In genomic region chr5:101288358-101288757, GRCm38 (mm10) we compare ENCODE assay signal across 9 mouse cellular contexts.
DNase-seq lines count a peak whose midpoint lies in the region; ATAC-seq and TF ChIP-seq lines count a peak whose summit lies in the region.
"Had no signal": no experiment of that assay in that cellular context is flagged by ENCODE, and none has a peak within 500 bp of the region (broad histone marks: within the 10 kb centered on the region; RNA-seq: fewer than 3 reads in every experiment).

No protein-coding gene starts in this region.

- TF ChIP-seq CTCF in lung, embryonic 14.5 days (IDR thresholded peaks at IDR 0.05; ENCODE audit: low read depth), result peak; percentile 62
- TF ChIP-seq CTCF in midbrain, postnatal 0 days (IDR thresholded peaks at IDR 0.05), result peak; percentile 44

- no peaks in the 10 kb centered on the region for H3K36me3 ChIP-seq in lung, embryonic 14.5 days (ENCODE audit: insufficient read depth)
- H3K36me3 ChIP-seq in midbrain, postnatal 0 days (ENCODE audit: insufficient read depth, low read length), result no peaks in the 10 kb centered on the region
- H3K36me3 ChIP-seq: liver, embryonic 13.5 days had no signal

- no peak overlapping the region for H3K4me2 ChIP-seq in lung, embryonic 14.5 days
- H3K4me2 ChIP-seq in midbrain, postnatal 0 days (ENCODE audit: low read depth, low read length, poor library complexity, severe bottlenecking), result no peak overlapping the region
- H3K4me2 ChIP-seq: liver, embryonic 13.5 days had no signal

- no peak for ATAC-seq in lung, embryonic 14.5 days (ENCODE audit: insufficient read depth)
- no peak for ATAC-seq in midbrain, postnatal 0 days (ENCODE audit: low FRiP score)
- ATAC-seq in erythroblast, adult 5-6 weeks (replicated peaks; ENCODE audit: low FRiP score, poor library complexity, severe bottlenecking), result no peak

- peak; percentile 36 to 37 for DNase-seq in cerebellum, postnatal 4 days (ENCODE audit: low spot score in 2 of 2)
- DNase-seq in cerebellum, adult 11-12 months, result no peak
- DNase-seq in lung, embryonic 14.5 days, result peak; percentile 55
- no peak for DNase-seq in lung, postnatal 25 days (ENCODE audit: low spot score)
- peak; percentile 37 for DNase-seq in adrenal gland, postnatal 25 days
- DNase-seq in kidney, postnatal 14 days, result peak; percentile 45
- DNase-seq in midbrain, postnatal 0 days (ENCODE audit: low spot score), result no peak
- DNase-seq: liver, embryonic 13.5 days had no signal

- no peak overlapping the region for H3K4me3 ChIP-seq in lung, embryonic 14.5 days (ENCODE audit: low read depth, low read length)
- H3K4me3 ChIP-seq in midbrain, postnatal 0 days (ENCODE audit: low read depth, low read length), result no peak overlapping the region
- H3K4me3 ChIP-seq: liver, embryonic 13.5 days had no signal

- 56% methylated on average over 6 of the region's 6 CpGs for WGBS in lung, embryonic 14.5 days
- 61% methylated on average over 6 of the region's 6 CpGs for WGBS in midbrain, postnatal 0 days

- H3K9ac ChIP-seq in lung, embryonic 14.5 days, result no peak overlapping the region
- no peak overlapping the region for H3K9ac ChIP-seq in midbrain, postnatal 0 days (replicated peaks; ENCODE audit: low read length, poor library complexity, severe bottlenecking)
- H3K9ac ChIP-seq: liver, embryonic 13.5 days had no signal

- H3K27me3 ChIP-seq in lung, embryonic 14.5 days (ENCODE audit: insufficient read depth, low read length), result no peaks in the 10 kb centered on the region
- no peaks in the 10 kb centered on the region for H3K27me3 ChIP-seq in midbrain, postnatal 0 days (ENCODE audit: insufficient read depth, low read length)
- H3K27me3 ChIP-seq: liver, embryonic 13.5 days had no signal

- no peak overlapping the region for H3K27ac ChIP-seq in lung, embryonic 14.5 days (ENCODE audit: low read depth)
- H3K27ac ChIP-seq in midbrain, postnatal 0 days (ENCODE audit: low read depth, low read length), result no peak overlapping the region
- H3K27ac ChIP-seq: liver, embryonic 13.5 days had no signal

- no peaks in the 10 kb centered on the region for H3K4me1 ChIP-seq in lung, embryonic 14.5 days (ENCODE audit: insufficient read depth)
- no peaks in the 10 kb centered on the region for H3K4me1 ChIP-seq in midbrain, postnatal 0 days (ENCODE audit: insufficient read depth, low read length)
- H3K4me1 ChIP-seq: liver, embryonic 13.5 days had no signal

- H3K9me3 ChIP-seq in lung, embryonic 14.5 days (ENCODE audit: low read depth, low read length), result no peaks in the 10 kb centered on the region
- no peaks in the 10 kb centered on the region for H3K9me3 ChIP-seq in midbrain, postnatal 0 days (ENCODE audit: low read length)
- H3K9me3 ChIP-seq: liver, embryonic 13.5 days had no signal

Comparison
In these comparisons a context has a peak if more than half of its experiments do, and no peak if none do; other contexts are left out.
1. DNase-seq: peak in cerebellum, postnatal 4 days (2 of 2), lung, embryonic 14.5 days (single experiment), adrenal gland, postnatal 25 days (single experiment) and kidney, postnatal 14 days (single experiment); none in cerebellum, adult 11-12 months (single experiment), lung, postnatal 25 days (single experiment) and midbrain, postnatal 0 days (single experiment).